Mouse (Mus musculus) cerebellum, adult 2 months (tissue): ENCODE data around the gene Hfe2.

Experiments used
- CTCF ChIP-seq: fragments of 200-500 bp; IDR thresholded peaks from 2 replicates; pipeline ENCODE4 v1.5.1; 2011; ENCODE audit warnings: low read depth, mild to moderate bottlenecking, control low read depth, low read length, moderate library complexity, borderline replicate concordance; ENCODE audit not compliant: insufficient read depth
- POLR2A ChIP-seq: fragments of 200-500 bp; IDR thresholded peaks from 2 replicates; pipeline ENCODE4 v1.6.1; 2011; ENCODE audit warnings: low read length, control low read depth, borderline replicate concordance; ENCODE audit not compliant: insufficient read depth

DNA sequence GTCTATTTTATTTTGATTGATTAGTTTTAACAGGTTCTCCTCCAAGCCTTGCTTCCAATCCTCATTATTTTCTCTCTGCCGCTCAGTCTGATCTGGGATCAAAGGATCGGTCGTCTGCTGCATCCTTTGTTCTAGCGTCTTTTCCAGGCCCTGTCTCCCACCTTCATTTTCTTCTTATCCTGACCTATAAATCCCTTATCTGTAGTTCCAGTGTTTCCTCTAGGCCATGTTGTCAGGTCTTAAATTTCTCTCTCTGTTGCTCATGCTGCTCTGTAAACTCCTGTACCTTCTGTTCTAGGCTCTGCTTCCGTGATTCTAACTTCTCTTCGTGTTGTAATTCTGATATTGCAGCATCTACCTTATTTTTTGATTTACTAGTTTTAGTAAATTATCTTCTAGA lies 15.8 kb downstream of the Hfe2 start:
- TF ChIP-seq POLR2A (no peak), CTCF (no peak)
